Mouse (Mus musculus) NIH3T3 (cell line): ENCODE measurements around the gene Hspb1.

ENCODE experiments used
- DNase-seq: peaks from one replicate; pipeline ENCODE4 v3.0.0-alpha.2; 2012; ENCODE audit warnings: low read depth

The Hspb1 gene

DNA sequence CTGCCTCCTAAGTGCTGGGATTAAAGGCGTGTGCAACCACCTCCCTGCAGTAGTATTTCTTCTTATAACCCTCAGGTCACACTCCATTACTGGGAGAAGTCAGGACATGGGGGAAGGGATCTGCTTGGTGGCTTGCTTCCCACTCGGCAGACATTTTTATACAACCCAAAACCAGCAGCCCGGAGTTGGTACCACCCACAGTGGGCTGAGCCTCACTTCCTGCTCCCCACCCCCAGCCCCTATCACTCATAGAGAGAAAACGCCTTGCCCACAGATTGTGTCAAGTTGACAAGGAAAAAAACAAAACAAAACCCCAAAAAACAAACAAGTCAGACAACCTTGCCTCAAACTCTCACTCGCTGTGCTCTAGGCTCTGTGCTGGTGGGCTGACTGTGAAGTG is 25.5 kb downstream of the Hspb1 start:
- no peak for DNase-seq

- peak; percentile 68 for DNase-seq
Measured at GRCm38 (mm10) chr5:135914156-135914555, 26.4 kb downstream of the Hspb1 start.

GRCm38 (mm10) chr5:135916051-135916565 is 28.4 kb downstream of the Hspb1 start:
- no peak for DNase-seq

GRCm38 (mm10) chr5:135916601-135917000 is 28.9 kb downstream of the Hspb1 start:
- no peak for DNase-seq

DNA sequence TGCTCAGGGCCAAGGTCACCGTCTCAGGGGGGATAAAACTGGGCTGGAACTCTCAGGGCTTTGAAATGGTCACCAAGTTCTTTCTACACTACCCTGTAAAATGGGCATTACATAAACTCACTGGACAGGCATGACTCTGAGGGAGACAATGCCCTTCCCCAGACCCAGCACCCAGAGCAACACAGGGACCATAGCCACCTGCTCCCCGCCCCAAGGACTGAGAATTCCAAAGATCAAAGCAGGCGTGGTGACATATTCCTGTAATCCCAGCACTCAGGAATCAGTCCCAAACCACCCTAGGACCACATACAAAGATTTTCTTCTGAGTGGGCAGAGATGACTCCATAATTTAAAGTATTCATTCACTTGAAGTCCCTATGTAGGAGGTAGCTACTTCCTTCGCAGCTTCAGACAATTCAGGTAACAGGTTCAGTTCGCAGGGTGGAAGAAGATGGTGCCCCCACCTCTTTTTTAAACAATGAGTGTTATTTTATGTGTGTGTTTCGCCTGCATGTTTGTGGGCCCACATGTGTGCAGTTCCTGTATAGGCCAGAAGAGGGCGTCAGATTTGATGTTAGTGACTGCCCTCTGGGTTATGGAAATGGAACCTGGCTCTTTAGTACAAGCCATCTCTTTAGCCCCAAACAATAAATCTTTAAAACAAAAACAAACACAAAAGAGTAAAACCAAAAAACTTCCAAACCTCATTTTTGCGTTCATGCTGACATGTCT is 29.8 kb downstream of the Hspb1 start:
- no peak for DNase-seq

DNA sequence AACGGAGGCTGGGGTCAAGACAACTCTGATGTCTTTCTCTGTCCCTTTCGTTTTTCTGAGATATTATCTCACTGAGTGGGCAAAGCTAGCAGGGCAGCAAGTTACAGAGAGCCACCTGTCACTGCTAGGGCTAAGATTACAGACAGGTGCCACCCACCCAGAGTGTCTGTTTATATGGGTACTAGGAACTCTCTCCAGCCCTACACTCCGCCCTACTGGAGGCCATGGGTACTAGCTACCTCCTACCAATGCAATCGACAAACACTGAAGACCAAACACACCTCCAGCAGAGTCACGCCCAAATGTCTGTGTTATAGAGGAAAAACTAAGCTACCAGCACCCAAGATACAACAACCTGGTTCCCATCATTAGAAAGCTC is 30.3 kb downstream of the Hspb1 start:
- DNase-seq = no peak

DNA sequence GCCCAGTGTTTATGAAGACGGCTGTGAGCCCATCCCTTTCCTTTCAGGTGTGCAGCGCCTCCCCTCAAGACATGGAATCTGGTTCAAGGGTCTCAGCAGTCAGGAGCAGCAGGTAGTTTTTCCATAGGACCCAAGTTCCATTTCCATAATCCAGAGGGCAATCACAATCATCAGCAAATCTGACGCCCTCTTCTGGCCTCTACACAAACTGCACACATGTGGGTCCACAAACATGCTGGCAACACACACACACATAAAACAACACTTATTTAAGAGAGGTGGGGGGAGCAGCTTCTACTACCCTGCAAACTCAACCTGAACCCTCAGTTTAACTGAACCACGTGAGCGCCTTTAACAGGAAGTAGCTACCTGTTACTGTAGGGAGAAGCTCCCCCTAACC is 30.9 kb downstream of the Hspb1 start:
- DNase-seq = no peak

DNA sequence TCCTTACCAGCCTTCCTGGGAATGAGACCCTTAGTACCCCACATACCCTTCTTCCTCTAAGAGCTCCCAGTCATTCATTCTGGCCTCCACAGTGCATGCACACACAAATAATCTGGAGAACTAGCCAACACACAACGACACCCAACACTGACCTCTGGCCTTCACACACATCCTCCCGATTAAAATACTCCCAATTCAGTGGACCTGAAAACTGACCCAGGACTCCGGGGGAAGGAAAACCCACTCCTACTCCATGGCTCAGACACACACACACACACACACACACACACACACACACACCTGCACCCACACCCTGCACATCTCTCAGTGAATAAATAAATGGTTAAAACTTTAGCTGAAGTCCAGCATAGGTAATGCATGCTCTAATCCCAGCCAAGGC is 32.2 kb downstream of the Hspb1 start:
- no peak for DNase-seq

GRCm38 (mm10) chr5:135923901-135924300 is 36.2 kb downstream of the Hspb1 start:
- DNase-seq = no peak

GRCm38 (mm10) chr5:135929685-135930424 is 42.1 kb downstream of the Hspb1 start:
- DNase-seq = no peak

- no peak for DNase-seq
Measured at GRCm38 (mm10) chr5:135931526-135931925, 43.8 kb downstream of the Hspb1 start.

GRCm38 (mm10) chr5:135932359-135932758 is 44.6 kb downstream of the Hspb1 start:
- DNase-seq = peak; percentile 34

- DNase-seq = no peak
Measured at GRCm38 (mm10) chr5:135933222-135933899, 45.6 kb downstream of the Hspb1 start.

- peak; percentile 76 for DNase-seq
Measured at GRCm38 (mm10) chr5:135933900-135934441, 46.3 kb downstream of the Hspb1 start.

GRCm38 (mm10) chr5:135934481-135935175 is 46.9 kb downstream of the Hspb1 start, which contains the start of gene Ywhag:
Ywhag (minus strand) TSS chr5:135934616.
- DNase-seq = peak; percentile 98

GRCm38 (mm10) chr5:135935176-135935523 is 47.4 kb downstream of the Hspb1 start:
- DNase-seq = peak; percentile 80

- no peak for DNase-seq
Measured at GRCm38 (mm10) chr5:135935641-135936190, 48.0 kb downstream of the Hspb1 start.
